Mouse (Mus musculus): Measurements from ENCODE around the gene Tyk2.

Gene Tyk2

GRCm38 (mm10) chr9:21067006-21067684, 63.9 kb downstream of the Tyk2 start, which contains the start of gene Zglp1:
TSS of gene Zglp1 (minus strand) at chr9:21067093.
- no peak for TF ChIP-seq GATA4 (IDR thresholded peaks at IDR 0.05; ENCODE audit: insufficient replicate concordance, low read length)

GRCm38 (mm10) chr9:21062928-21063327, 68.1 kb downstream of the Tyk2 start:
- TF ChIP-seq GATA4 (IDR thresholded peaks at IDR 0.05; ENCODE audit: insufficient replicate concordance, low read length) = no peak

Measured in liver, adult (tissue).